In the genomic region with DNA sequence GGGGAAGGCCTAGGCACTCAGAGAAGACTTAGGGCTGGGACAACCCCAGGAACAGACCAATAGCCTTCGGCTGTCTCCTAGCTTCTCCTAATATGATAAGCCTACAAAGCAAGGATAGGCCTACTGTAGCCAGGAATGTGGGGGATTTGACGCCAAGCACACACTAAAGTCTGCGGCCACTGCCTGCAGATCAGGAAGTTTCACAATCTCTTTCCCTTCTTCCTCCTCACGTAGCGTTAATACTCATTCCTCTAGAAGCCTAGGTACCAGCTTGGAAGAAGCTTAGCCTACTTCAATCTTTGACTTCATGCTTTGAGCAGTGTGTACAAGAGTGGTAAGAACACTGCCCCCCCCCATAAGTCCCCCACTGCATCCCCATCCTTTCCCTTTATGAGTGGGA, we compare ENCODE assay signal across 17 mouse cellular contexts. TPM values are rescaled to one million over a fixed set of nuclear protein-coding genes. Genes with fewer than 3 reads are reported as not detected.
DNase-seq lines count a peak whose midpoint lies in the region; ATAC-seq lines count a peak whose summit lies in the region.
"Had no signal": no experiment of that assay in that cellular context is flagged by ENCODE, and none has a peak within 500 bp of the region (broad histone marks: within the 10 kb centered on the region; RNA-seq: fewer than 3 reads in every experiment).

No protein-coding gene starts in this region.

- H3K4me2 ChIP-seq in kidney, embryonic 14.5 days (replicated peaks; ENCODE audit: low read depth, low read length): no peak overlapping the region
- no peak overlapping the region for H3K4me2 ChIP-seq in neural tube, embryonic 15.5 days
- H3K4me2 ChIP-seq: forebrain, embryonic 15.5 days; heart, embryonic 13.5 days; hindbrain, embryonic 15.5 days had no signal

- no peak overlapping the region for H3K4me3 ChIP-seq in kidney, embryonic 14.5 days (ENCODE audit: low read length)
- no peak overlapping the region for H3K4me3 ChIP-seq in neural tube, embryonic 15.5 days (replicated peaks)
- no peak overlapping the region for H3K4me3 ChIP-seq in limb, embryonic 10.5 days
- H3K4me3 ChIP-seq: embryonic facial prominence, embryonic 10.5 days; forebrain, embryonic 15.5 days; heart, embryonic 13.5 days; hindbrain, embryonic 15.5 days had no signal

- H3K36me3 ChIP-seq in kidney, embryonic 14.5 days (ENCODE audit: control insufficient read depth, insufficient read depth, low read length): no peaks in the 10 kb centered on the region
- H3K36me3 ChIP-seq in neural tube, embryonic 15.5 days: no peaks in the 10 kb centered on the region
- no peaks in the 10 kb centered on the region for H3K36me3 ChIP-seq in limb, embryonic 10.5 days
- H3K36me3 ChIP-seq: embryonic facial prominence, embryonic 10.5 days; forebrain, embryonic 15.5 days; heart, embryonic 13.5 days; hindbrain, embryonic 15.5 days had no signal

- H3K4me1 ChIP-seq in kidney, embryonic 14.5 days (ENCODE audit: control insufficient read depth, insufficient read depth, low read length): no peaks in the 10 kb centered on the region
- H3K4me1 ChIP-seq in neural tube, embryonic 15.5 days: 0 out of 2 replicates have a peak, but pooled peaks cover 3% of the 10 kb centered on the region
- H3K4me1 ChIP-seq in limb, embryonic 10.5 days: no peaks in the 10 kb centered on the region
- H3K4me1 ChIP-seq: embryonic facial prominence, embryonic 10.5 days; heart, embryonic 13.5 days had no signal

- no peak for ATAC-seq in kidney, embryonic 14.5 days (ENCODE audit: low FRiP score, low TSS enrichment)
- ATAC-seq in neural tube, embryonic 15.5 days (ENCODE audit: low FRiP score): no peak
- ATAC-seq: forebrain, embryonic 15.5 days had no signal

- H3K27me3 ChIP-seq in kidney, embryonic 14.5 days (ENCODE audit: control insufficient read depth, insufficient read depth, low read length): peaks cover 10% of the 10 kb centered on the region
- H3K27me3 ChIP-seq in neural tube, embryonic 15.5 days (replicated peaks): peaks cover 21% of the 10 kb centered on the region
- peaks cover 30% of the 10 kb centered on the region for H3K27me3 ChIP-seq in limb, embryonic 10.5 days (ENCODE audit: low read depth, poor library complexity, severe bottlenecking)

- H3K9ac ChIP-seq in kidney, embryonic 14.5 days (ENCODE audit: low read depth, low read length): no peak overlapping the region
- no peak overlapping the region for H3K9ac ChIP-seq in neural tube, embryonic 15.5 days (replicated peaks)
- H3K9ac ChIP-seq: forebrain, embryonic 15.5 days; heart, embryonic 13.5 days; hindbrain, embryonic 15.5 days had no signal

- peak; percentile 1 for DNase-seq in kidney, postnatal 10 days
- DNase-seq in neural tube, embryonic 10.5 days (ENCODE audit: extremely low spot score, low spot score): peak; percentile 3
- peak; percentile 19 for DNase-seq in limb, embryonic 10.5 days (ENCODE audit: low spot score)
- no peak for DNase-seq in Muller cell, postnatal 12 days (ENCODE audit: inconsistent ontology term)
- DNase-seq in kidney, adult 9 months: no peak
- DNase-seq: adrenal gland, adult 8-10 months; adrenal gland, postnatal 36 days; gastrocnemius, postnatal 10 days; heart, postnatal 36 days had no signal

- H3K27ac ChIP-seq in kidney, embryonic 14.5 days (ENCODE audit: low read depth, low read length): no peak overlapping the region
- H3K27ac ChIP-seq in neural tube, embryonic 15.5 days (replicated peaks): no peak overlapping the region
- H3K27ac ChIP-seq in limb, embryonic 10.5 days: no peak overlapping the region
- H3K27ac ChIP-seq: embryonic facial prominence, embryonic 10.5 days; forebrain, embryonic 15.5 days; heart, embryonic 13.5 days; hindbrain, embryonic 15.5 days had no signal

- WGBS in kidney, embryonic 14.5 days: 95% methylated on average over 5 of the region's 5 CpGs
- WGBS in neural tube, embryonic 15.5 days: 99% methylated on average over 5 of the region's 5 CpGs
- WGBS in limb, embryonic 10.5 days: 94% methylated on average over 5 of the region's 5 CpGs

- no peaks in the 10 kb centered on the region for H3K9me3 ChIP-seq in kidney, embryonic 14.5 days (ENCODE audit: control insufficient read depth, low read length)
- H3K9me3 ChIP-seq in neural tube, embryonic 15.5 days (replicated peaks): no peaks in the 10 kb centered on the region
- H3K9me3 ChIP-seq in limb, embryonic 10.5 days (replicated peaks): no peaks in the 10 kb centered on the region
- H3K9me3 ChIP-seq: embryonic facial prominence, embryonic 10.5 days; forebrain, embryonic 15.5 days; heart, embryonic 13.5 days; hindbrain, embryonic 15.5 days had no signal

RNA-seq across cellular contexts. Expression of gene Kcnk12, which starts 7.1 kb away (rescaled TPM):
- polyA plus RNA-seq in kidney, embryonic 14.5 days (2014; fragmentation: Nextera tagmentation; extraction: Ambion mirVana): not detected in 2 replicates
- 1.3 and 1.7 TPM in 2 replicates for polyA plus RNA-seq in neural tube, embryonic 15.5 days (2015; fragmentation: Nextera tagmentation; extraction: Ambion mirVana)
- polyA plus RNA-seq in limb, embryonic 10.5 days (2016; fragmentation: Nextera tagmentation; extraction: Ambion mirVana): not detected in 2 replicates
- polyA plus RNA-seq: embryonic facial prominence, embryonic 14.5 days; heart, embryonic 13.5 days; heart, postnatal 0 days had no signal

Comparison
In these comparisons a context has a peak if more than half of its experiments do, and no peak if none do; other contexts are left out.
1. DNase-seq: peak in kidney, postnatal 10 days (single experiment), neural tube, embryonic 10.5 days (single experiment) and limb, embryonic 10.5 days (single experiment); none in Muller cell, postnatal 12 days (single experiment) and kidney, adult 9 months (single experiment).